Mouse (Mus musculus): ENCODE results near the gene Rnf208.

The Rnf208 gene

DNA sequence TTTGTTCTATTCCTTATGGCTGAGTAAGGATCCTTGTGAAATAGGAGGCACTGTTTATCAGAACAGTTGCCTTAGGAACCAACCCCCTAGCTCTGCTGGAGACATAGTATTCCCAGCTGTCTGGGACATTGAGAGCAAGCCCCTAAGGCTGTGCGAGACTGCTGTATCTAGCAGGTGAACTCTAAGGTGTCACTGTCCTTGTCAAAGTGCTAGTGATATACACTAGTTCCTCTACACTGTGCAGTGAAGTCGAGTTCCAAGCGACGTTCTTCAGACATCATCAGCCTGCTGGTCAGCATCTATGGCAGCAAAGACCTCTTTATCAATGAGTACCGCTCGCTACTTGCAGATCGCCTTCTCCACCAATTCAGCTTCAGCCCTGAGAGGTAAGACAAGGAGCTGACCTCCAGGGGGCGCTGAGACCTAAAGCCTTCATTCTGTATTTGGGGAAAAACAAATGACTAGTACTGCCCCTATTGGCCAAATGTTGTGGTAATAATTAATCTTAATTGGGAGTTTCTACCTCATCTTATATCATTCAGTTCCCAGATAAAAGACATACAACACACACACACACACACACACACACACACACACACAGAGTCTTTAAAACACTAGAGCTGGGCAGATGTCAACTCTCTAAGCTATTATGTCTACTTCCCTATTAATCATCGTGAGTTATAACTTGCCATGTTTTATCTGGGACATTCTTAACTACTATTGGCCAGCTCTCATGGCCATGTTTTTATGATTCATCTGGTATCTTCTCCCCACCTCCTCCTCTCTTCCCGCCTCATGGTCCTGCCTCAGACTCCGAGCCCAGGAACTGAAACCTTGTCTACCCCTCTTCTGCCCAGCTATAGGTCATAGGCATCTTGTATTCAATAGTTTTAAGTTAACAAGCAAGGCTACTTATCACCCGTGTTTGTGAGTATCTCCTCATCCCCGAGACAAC, 37.1 kb downstream of the Rnf208 start:
- DNase-seq (ENCODE audit: low spot score), result peak; percentile 88

DNA sequence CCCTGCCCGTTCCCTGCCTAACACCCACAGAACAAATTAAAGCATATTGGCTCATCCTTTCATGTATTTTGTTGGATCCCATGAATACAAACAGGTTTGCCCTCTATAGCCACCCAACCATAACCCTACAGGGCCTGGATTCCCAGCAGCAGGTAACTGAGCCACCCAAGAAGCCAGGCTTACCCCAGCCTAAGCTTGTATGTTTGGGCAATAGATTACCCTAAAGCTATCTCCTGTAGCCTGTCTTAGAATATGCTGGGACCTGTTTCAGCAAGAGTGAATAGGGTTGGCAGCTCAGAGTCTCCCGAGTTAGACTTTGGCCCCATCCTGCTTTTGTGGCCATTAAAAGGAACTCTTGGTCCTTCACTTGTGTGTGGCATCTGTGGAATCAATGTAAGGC, 43.5 kb downstream of the Rnf208 start:
- DNase-seq (ENCODE audit: low spot score), result no peak

GRCm38 (mm10) chr2:25286314-25286713, 44.3 kb downstream of the Rnf208 start:
- no peak for DNase-seq (ENCODE audit: low spot score)

- peak; percentile 76 for DNase-seq (ENCODE audit: low spot score)
Observed at GRCm38 (mm10) chr2:25286837-25287636, 45.0 kb downstream of the Rnf208 start.

- DNase-seq (ENCODE audit: low spot score), result no peak
Observed at GRCm38 (mm10) chr2:25287927-25288649, 46.0 kb downstream of the Rnf208 start, which contains the start of gene Tmem210. TSS of gene Tmem210 (plus strand) at chr2:25288145.

GRCm38 (mm10) chr2:25288734-25289345, 46.8 kb downstream of the Rnf208 start:
- no peak for DNase-seq (ENCODE audit: low spot score)

DNA sequence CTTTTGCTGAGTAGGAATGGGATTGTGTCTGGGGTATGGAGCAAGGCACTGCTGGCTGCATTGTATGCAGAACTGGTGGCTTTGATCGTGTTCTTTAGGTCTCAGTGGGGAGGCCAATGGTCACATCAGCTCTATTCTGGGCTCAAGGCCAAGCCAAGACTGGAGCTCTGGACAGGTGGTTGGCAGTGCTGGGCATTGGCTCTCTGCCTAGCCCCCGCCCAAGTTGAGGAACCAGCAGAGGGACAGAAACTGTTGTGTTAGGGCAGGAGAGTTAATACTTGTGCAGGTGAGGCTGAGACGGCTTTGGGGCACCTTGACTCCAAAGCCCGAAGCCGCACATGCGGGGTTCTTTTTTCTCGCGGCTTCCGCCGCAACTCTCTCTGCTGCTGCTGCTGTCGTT, 47.6 kb downstream of the Rnf208 start, which contains the start of gene Lrrc26:
Gene Lrrc26, plus strand, starts transcription at position 265 of the 400 bp plus-strand sequence.
- peak; percentile 64 for DNase-seq (ENCODE audit: low spot score)

DNA sequence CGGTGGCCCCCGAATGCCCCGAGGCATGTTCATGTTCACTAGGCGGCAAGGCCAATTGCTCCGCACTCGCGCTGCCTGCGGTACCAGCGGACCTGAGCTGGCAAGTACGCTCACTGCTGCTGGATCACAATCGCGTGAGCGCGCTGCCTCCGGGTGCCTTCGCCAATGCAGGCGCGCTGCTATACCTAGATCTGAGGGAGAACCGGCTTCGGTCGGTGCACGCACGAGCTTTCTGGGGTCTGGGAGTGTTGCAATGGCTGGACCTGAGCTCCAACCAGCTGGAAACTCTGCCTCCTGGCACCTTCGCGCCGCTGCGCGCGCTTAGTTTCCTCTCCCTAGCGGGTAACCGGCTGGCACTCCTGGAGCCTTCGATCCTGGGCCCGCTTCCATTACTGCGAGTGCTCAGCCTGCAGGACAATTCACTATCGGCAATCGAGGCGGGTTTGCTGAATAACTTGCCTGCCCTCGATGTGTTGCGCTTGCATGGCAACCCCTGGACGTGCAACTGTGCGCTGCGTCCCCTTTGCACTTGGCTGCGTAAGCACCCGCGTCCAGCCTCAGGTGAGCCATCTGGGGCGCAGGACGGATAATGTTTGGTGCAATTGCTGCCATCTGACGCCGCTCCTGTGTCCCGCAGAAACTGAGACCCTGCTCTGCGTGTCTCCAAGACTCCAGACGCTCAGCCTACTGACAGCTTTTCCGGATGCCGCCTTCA, 48.2 kb downstream of the Rnf208 start:
- DNase-seq (ENCODE audit: low spot score), result no peak

- no peak for DNase-seq (ENCODE audit: low spot score)
Observed at GRCm38 (mm10) chr2:25290816-25291130, 48.7 kb downstream of the Rnf208 start.

GRCm38 (mm10) chr2:25291184-25292053, 49.4 kb downstream of the Rnf208 start:
- DNase-seq (ENCODE audit: low spot score), result no peak

- DNase-seq (ENCODE audit: low spot score), result no peak
Observed at GRCm38 (mm10) chr2:25292054-25292544, 50.0 kb downstream of the Rnf208 start.

DNA sequence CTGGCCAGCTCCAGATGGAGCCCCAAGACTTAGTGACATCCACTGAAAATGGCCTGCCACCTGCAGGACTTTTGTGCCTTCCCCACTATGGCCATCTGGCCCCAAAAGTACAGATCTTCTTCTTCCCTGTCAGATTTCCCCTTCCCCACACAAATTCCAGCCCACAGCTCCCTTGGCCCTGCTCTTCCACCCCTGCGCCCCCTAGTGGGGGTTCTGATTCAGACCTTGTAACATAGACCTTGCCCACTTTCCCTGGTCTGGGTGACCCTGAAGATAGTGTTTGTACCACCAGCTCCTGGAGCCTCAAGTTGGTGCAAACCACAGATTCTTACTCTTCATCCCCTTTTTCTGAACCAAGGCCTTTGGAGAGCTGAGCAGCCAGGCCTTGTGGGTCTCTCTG, 50.8 kb downstream of the Rnf208 start:
- DNase-seq (ENCODE audit: low spot score), result peak; percentile 73

DNA sequence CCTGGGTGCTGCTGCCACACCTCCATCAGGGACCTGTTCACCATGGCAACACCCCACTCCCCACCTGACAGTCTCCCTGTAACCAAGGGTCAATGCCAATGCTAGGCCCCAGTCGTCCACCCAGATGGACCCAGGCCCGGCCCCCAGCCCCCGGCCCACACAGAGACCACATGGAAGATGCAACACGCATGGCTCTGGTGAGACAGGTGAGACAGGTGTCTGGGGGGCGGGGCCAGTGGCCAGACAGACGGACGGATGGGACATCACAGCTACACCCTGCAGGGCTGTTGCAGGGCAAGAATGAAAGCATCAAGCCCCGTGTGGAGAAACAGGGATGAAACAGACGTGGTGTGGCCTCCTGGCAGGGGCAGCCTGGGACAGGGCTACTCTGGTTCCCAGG, 51.7 kb downstream of the Rnf208 start:
- no peak for DNase-seq (ENCODE audit: low spot score)

Measured in lung, postnatal 25 days (tissue).